Mouse (Mus musculus): ENCODE results near the gene Med4.

DNA sequence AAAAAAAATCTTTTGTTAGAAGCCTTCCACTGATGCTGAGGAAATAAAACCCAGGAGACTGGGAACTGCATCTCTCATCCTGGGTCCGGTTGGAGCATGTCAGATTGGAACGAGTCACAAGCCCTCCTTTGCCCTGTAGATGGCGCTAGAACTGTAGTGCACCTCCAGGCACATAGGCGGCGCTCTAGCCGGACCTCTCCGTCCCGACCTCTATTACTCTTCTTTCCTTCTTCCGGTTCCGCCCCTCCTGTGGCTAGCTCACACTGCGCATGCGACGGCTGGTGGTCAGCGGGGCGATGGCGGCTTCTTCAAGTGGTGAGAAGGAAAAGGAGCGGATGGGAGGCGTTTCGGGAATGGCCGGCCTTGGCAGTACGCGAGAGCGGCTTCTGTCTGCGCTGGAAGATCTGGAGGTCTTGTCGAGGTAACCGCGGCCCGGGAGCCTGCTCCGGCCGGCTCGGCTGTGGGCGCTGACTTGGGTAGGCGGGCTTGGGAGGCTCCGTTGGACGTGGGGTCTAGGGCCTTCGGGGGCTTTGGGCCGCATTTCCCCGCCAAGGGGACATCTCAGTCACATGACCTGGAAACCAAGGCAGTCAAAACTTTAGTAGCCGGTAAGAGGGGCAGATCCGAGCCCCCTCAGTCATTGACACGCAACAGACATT lies at the start of gene Med4:
- TF ChIP-seq ZC3H11A (IDR thresholded peaks at IDR 0.05; ENCODE audit: borderline replicate concordance, low read depth, low read length), result no peak
- TF ChIP-seq HCFC1 (IDR thresholded peaks at IDR 0.05; ENCODE audit: borderline replicate concordance, insufficient read depth, low read length), result peak; percentile 83
- no peak for TF ChIP-seq CHD2 (IDR thresholded peaks at IDR 0.05; ENCODE audit: low read depth, low read length)
- TF ChIP-seq MAFK (IDR thresholded peaks at IDR 0.05; ENCODE audit: insufficient read depth, low read depth, low read length), result no peak
- TF ChIP-seq ZNF384 (IDR thresholded peaks at IDR 0.05; ENCODE audit: low read depth, low read length), result no peak

Data from ES-E14 (cell line).